Mouse (Mus musculus) kidney, postnatal 14 days (tissue): ENCODE measurements at regions not wholly inside any gene's neighbourhood (a gene's known extent, or its start where the extent isn't known, plus 50 kb on each side); places are given as distances from the start of the nearest gene placed in this dataset.

ENCODE experiments used
- DNase-seq: peaks from one replicate; pipeline ENCODE4 v3.0.0; 2022; ENCODE audit warnings: mixed read lengths

- no peak for DNase-seq
Observed at GRCm38 (mm10) chr13:80502927-80503326, 380.3 kb upstream of the Arrdc3 start.

GRCm38 (mm10) chr13:80514171-80514981 is 368.8 kb upstream of the Arrdc3 start:
- no peak for DNase-seq

- no peak for DNase-seq
Observed at GRCm38 (mm10) chr13:80514982-80515253, 368.3 kb upstream of the Arrdc3 start.

- no peak for DNase-seq
Observed at GRCm38 (mm10) chr13:80518836-80519235, 364.3 kb upstream of the Arrdc3 start.

DNA sequence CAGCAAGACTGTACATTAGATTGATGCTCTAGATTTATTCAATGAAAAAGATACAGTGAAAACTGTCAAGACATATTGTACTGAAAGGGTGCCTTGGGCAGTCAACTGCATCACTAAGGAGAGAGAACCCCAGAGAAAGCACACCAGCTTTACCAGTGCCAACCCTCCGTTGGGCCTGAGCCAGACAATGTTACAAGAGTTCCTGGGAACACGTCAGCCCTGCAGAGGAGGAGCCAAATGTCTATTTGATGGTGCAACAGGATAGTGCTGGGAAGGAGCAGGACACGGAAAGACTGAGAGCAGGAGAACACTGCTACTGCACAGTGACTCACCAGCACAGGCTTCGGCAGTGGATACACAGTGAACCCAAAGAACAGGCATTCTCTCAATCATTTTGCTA is 363.4 kb upstream of the Arrdc3 start:
- peak; percentile 3 for DNase-seq

DNA sequence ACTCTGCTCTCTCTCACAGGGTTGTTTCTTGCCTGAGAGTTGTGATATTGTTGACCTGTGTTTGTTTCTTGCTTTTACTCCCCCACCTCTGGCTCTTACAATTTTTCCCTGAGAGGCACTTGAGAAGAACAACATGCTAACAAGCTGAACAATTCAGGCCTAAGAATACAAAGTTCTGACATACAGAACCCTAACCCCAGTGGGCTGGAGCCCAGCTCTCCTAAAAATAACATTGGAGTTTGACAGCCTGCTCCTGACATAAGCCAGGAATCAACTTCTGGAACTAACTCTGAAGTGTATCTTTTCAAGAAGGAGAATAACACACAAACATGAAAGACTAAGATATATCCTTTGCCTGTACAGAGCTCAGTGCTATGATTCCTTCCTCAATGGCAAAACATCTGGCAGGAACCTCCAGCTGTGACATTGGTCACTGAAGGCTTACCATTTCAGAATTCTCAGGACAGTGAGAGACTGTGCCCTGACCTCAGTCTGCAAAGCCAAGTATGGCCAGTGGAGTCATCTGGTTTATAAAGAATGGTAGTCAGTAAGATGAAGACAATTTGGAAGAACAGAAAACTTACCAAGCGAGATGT is 347.3 kb upstream of the Arrdc3 start:
- DNase-seq, result peak; percentile 10

GRCm38 (mm10) chr13:80544951-80545350 is 338.2 kb upstream of the Arrdc3 start:
- DNase-seq, result no peak

GRCm38 (mm10) chr13:80557156-80557555 is 326.0 kb upstream of the Arrdc3 start:
- no peak for DNase-seq
